Mouse (Mus musculus): Measurements from ENCODE around the gene Fndc3b.
"Not testable (repeated sequence)": the region's sequence is repeated elsewhere in the genome, so short reads cannot be mapped to it uniquely, and the experiment has no call there.

The Fndc3b gene

GRCm38 (mm10) chr3:27430621-27431263 lies 280.4 kb downstream of the Fndc3b start:
- DNase-seq (ENCODE audit: extremely low read depth, low read depth, low spot score), result no peak

- DNase-seq (ENCODE audit: extremely low read depth, low read depth, low spot score), result no peak
Measured at GRCm38 (mm10) chr3:27427406-27427805, 283.7 kb downstream of the Fndc3b start.

GRCm38 (mm10) chr3:27424049-27424667 lies 286.9 kb downstream of the Fndc3b start:
- no peak for DNase-seq (ENCODE audit: extremely low read depth, low read depth, low spot score)

- DNase-seq (ENCODE audit: extremely low read depth, low read depth, low spot score), result no peak
Measured at GRCm38 (mm10) chr3:27422521-27422920, 288.6 kb downstream of the Fndc3b start.

DNA sequence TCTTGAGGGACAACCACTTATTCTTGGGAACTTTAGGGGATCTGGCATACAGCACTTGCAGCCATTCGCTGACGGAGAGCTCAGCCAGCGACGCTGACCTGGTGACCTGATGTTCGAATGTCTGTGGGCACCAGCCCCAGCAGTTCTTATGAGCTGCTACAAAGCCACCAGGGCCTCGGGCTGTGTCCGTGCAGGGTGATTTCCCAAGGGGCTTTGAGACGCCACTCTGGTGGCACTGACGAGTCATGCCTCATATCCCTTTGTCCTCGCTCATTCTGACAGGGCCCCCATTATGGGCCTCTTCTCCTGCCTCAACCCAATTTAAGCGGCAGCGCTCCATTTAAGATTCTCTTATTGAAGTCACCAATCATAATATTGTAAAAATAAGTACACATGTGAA lies 289.1 kb downstream of the Fndc3b start:
- DNase-seq (ENCODE audit: extremely low read depth, low read depth, low spot score), result no peak

DNA sequence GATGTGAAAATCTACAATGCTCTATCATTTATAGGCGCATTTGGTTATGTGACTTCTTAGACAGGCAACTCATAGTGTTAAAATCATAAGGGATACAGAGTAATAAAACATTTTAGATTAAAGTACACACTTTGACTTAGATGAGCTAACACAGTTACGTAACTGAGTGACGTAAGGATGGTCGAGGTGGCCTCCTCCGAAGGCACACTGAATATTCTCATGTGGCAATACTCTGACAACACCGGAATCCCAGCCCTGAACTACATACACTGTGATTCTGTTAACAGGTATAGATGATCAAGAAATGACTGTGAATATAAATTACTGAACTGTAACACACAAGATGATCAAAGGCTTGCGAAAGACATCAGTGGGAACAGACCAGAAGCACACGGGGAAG lies 292.5 kb downstream of the Fndc3b start:
- DNase-seq (ENCODE audit: extremely low read depth, low read depth, low spot score), result no peak

- DNase-seq (ENCODE audit: extremely low read depth, low read depth, low spot score), result no peak
Measured at GRCm38 (mm10) chr3:27416786-27417185, 294.3 kb downstream of the Fndc3b start.

DNA sequence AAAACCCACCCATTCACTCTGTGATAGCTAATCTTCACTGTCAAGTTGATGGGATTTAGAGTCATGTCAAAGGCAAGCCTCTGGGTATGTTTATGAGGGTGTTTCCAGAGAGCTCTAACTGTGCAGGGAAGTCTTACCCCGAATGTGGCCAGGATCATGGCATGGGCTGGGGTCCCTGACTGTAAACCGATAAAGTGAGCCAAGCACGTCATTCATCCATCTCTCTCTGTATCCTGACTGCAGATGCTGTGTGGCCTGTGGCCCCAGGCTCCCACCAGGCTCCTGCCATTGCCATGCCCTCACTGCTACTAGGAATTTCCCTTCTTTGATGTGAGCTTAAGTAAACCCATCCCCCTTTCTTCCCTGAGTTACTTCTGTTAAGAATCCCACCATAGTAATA lies 297.5 kb downstream of the Fndc3b start:
- DNase-seq (ENCODE audit: extremely low read depth, low read depth, low spot score), result no peak

DNA sequence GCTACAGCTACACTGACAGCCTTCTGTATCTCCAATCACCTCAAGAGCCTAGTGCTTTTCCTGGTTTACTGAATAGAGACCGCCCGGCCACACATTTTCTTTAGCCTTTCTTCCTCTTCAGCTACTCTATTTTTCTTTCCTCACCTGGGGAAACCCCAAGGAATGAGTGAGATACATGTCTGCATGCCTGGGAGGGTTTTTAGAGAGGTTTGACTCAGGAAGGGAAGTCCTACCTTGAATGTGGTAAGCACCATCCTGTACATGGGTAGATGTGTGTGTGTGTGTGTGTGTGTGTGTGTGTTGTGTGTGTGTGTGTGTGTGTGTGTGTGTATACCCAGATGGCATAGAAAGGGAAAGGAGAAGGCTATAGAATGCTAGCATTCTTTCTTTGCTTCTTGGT lies 299.8 kb downstream of the Fndc3b start:
- no peak for DNase-seq (ENCODE audit: extremely low read depth, low read depth, low spot score)

DNA sequence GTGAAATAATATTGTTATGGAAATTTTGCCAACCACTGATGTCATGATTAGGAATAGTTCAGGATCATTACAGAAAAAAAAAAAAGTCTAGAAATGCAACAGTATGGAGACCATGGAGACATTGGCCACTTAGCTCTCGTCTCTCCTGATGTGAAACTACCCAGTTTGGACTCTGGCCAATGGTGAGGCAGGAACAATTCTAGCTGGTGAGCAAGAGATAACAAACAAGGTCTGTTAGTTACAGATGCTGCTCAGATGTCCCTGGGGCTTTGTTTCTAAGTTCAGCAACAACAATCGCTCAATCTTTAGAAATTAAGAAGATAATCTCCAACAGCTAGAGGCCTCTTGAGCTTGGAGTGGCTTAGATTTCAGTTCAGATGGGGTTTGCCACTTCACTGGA lies 302.5 kb downstream of the Fndc3b start:
- DNase-seq (ENCODE audit: extremely low read depth, low read depth, low spot score), result no peak

GRCm38 (mm10) chr3:27406440-27406839 lies 304.7 kb downstream of the Fndc3b start:
- DNase-seq (ENCODE audit: extremely low read depth, low read depth, low spot score), result no peak

DNA sequence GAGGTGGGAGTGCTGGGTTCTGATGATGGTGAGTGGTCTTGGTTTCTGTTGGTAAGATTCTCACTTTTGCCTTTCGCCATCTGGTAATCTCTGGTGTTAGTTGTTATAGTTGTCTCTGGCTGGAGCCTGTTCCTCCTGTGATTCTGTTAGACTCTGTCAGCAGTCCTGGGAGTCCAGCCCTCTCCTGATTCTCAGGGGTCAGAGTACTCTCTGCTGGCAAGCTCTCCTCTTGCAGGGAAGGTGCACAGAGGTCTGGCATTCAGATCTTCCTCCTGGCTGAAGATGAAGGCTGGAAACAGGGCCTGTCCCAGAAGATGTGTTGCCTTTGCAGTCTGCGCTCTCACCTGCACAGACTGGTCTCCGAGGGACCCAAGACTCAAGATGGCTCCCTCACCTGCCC lies 310.1 kb downstream of the Fndc3b start:
- not testable (repeated sequence) for DNase-seq (ENCODE audit: extremely low read depth, low read depth, low spot score)

- no peak for DNase-seq (ENCODE audit: extremely low read depth, low read depth, low spot score)
Measured at GRCm38 (mm10) chr3:27389923-27390322, 321.2 kb downstream of the Fndc3b start.

GRCm38 (mm10) chr3:27384836-27385235 lies 326.3 kb downstream of the Fndc3b start:
- no peak for DNase-seq (ENCODE audit: extremely low read depth, low read depth, low spot score)

- DNase-seq (ENCODE audit: extremely low read depth, low read depth, low spot score), result no peak
Measured at GRCm38 (mm10) chr3:27377935-27378334, 333.2 kb downstream of the Fndc3b start.

- DNase-seq (ENCODE audit: extremely low read depth, low read depth, low spot score), result no peak
Measured at GRCm38 (mm10) chr3:27374396-27374795, 336.7 kb downstream of the Fndc3b start.

DNA sequence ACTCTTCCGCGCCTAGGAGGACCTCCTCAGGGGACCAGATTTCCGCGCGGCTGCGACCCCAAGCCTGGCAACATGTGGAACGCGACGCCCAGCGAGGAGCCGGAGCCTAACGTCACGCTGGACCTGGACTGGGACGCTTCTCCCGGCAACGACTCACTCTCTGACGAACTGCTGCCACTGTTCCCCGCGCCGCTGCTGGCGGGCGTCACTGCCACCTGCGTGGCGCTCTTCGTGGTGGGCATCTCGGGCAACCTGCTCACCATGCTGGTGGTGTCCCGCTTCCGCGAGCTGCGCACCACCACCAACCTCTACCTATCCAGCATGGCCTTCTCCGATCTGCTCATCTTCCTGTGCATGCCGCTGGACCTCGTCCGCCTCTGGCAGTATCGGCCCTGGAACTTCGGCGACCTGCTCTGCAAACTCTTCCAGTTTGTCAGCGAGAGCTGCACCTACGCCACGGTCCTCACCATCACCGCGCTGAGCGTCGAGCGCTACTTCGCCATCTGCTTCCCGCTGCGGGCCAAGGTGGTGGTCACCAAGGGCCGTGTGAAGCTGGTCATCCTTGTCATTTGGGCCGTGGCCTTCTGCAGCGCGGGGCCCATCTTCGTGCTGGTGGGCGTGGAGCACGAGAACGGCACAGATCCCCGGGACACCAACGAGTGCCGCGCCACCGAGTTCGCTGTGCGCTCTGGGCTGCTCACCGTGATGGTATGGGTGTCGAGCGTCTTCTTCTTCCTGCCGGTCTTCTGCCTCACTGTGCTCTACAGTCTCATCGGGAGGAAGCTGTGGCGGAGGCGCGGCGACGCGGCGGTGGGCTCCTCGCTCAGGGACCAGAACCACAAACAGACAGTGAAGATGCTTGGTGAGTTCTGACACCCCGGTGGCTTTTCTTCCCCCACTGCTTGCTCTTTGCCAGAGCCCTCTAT lies 339.1 kb downstream of the Fndc3b start:
- no peak for DNase-seq (ENCODE audit: extremely low read depth, low read depth, low spot score)

DNA sequence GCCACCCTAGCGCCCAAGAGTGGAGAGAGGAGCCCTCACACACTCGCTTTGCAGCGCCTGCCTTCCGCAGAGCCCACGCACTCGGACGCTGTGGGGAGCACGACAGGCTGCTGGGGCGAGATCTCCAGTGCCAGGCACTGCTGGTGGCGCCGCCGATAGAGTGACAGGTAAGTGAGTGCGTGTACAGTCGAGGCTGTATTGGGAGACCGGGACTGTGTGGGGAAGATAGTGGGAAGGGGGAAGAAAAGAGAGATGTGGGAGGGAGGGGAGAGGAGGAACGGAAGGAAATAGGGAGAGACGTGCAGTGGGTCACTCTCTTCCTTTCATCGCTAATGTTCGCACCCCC lies 339.9 kb downstream of the Fndc3b start, which contains the start of gene Ghsr:
Gene Ghsr (plus strand): TSS at position 76 of the 346 bp plus-strand sequence.
- DNase-seq (ENCODE audit: extremely low read depth, low read depth, low spot score), result no peak

GRCm38 (mm10) chr3:27370582-27371275 lies 340.4 kb downstream of the Fndc3b start:
- DNase-seq (ENCODE audit: extremely low read depth, low read depth, low spot score), result no peak

GRCm38 (mm10) chr3:27370125-27370524 lies 341.0 kb downstream of the Fndc3b start:
- DNase-seq (ENCODE audit: extremely low read depth, low read depth, low spot score), result no peak
